Mouse (Mus musculus) monocyte, adult 5-6 weeks (primary cell): Measurements from ENCODE around the gene Lsamp. TPM values are rescaled to one million over a fixed set of nuclear protein-coding genes. Genes with fewer than 3 reads are reported as not detected.

ENCODE experiments used
- ATAC-seq: fragments of 153-309, 156-312 bp; replicated peaks from 2 replicates; pipeline ENCODE4 v1.8.0; 2017; ENCODE audit warnings: mild to moderate bottlenecking; ENCODE audit not compliant: low TSS enrichment, insufficient number of reproducible peaks, severe bottlenecking, poor library complexity, low FRiP score
- total RNA-seq: library from RNA; stranded (forward); fragments of 200-1000, 200-491, 200-594 nt; gene quantifications from 3 replicates; pipeline ENCODE4 v1.2.3, GENCODE M21; 2017

Lsamp gene
- total RNA-seq = not detected in 3 replicates

GRCm38 (mm10) chr16:39984205-39984634 lies at the start of gene Lsamp:
Lsamp (plus strand) TSS chr16:39984361.
- no peak for ATAC-seq

- no peak for ATAC-seq
These were observed 26.5 kb upstream of the Lsamp start for GRCm38 (mm10) chr16:39957686-39958085.

GRCm38 (mm10) chr16:39972712-39973111 lies 11.4 kb upstream of the Lsamp start:
- ATAC-seq = no peak

GRCm38 (mm10) chr16:39984635-39985291 lies 602 bp downstream of the Lsamp start:
- ATAC-seq = no peak

GRCm38 (mm10) chr16:39988466-39988865 lies 4.3 kb downstream of the Lsamp start:
- ATAC-seq = no peak

- no peak for ATAC-seq
These were observed 10.7 kb downstream of the Lsamp start for GRCm38 (mm10) chr16:39994821-39995220.

GRCm38 (mm10) chr16:40008800-40009199 lies 24.6 kb downstream of the Lsamp start:
- no peak for ATAC-seq

GRCm38 (mm10) chr16:40011106-40011505 lies 26.9 kb downstream of the Lsamp start:
- ATAC-seq = no peak

- no peak for ATAC-seq
These were observed 38.5 kb downstream of the Lsamp start for GRCm38 (mm10) chr16:40022611-40023010.

- ATAC-seq = no peak
These were observed 52.6 kb downstream of the Lsamp start for GRCm38 (mm10) chr16:40036719-40037118.

- ATAC-seq = no peak
These were observed 75.4 kb downstream of the Lsamp start for GRCm38 (mm10) chr16:40059546-40059945.

- ATAC-seq = no peak
These were observed 75.8 kb downstream of the Lsamp start for GRCm38 (mm10) chr16:40059968-40060367.

GRCm38 (mm10) chr16:40060491-40060890 lies 76.3 kb downstream of the Lsamp start:
- ATAC-seq = no peak

GRCm38 (mm10) chr16:40075556-40075955 lies 91.4 kb downstream of the Lsamp start:
- ATAC-seq = no peak

GRCm38 (mm10) chr16:40080224-40080623 lies 96.1 kb downstream of the Lsamp start:
- ATAC-seq = no peak

GRCm38 (mm10) chr16:40104329-40104728 lies 120.2 kb downstream of the Lsamp start:
- no peak for ATAC-seq

GRCm38 (mm10) chr16:40182918-40183317 lies 198.8 kb downstream of the Lsamp start:
- no peak for ATAC-seq

- no peak for ATAC-seq
These were observed 203.9 kb downstream of the Lsamp start for GRCm38 (mm10) chr16:40187987-40188590.

GRCm38 (mm10) chr16:40194401-40194800 lies 210.2 kb downstream of the Lsamp start:
- no peak for ATAC-seq

GRCm38 (mm10) chr16:40194839-40195238 lies 210.7 kb downstream of the Lsamp start:
- ATAC-seq = no peak
